Mouse (Mus musculus) regulatory T cell (primary cell): ENCODE results near the gene 2210407C18Rik.

Source experiments
- in situ Hi-C: fragments of 300-600 bp; cut with MboI, MseI; formaldehyde crosslinking; loops from one replicate; pipeline ENCODE4 v1.15.1; 2025; ENCODE audit warnings: high pct_unique_total_duplicates

Gene 2210407C18Rik

GRCm38 (mm10) chr11:58615975-58616374 lies at the start of gene 2210407C18Rik:
2210407C18Rik (minus strand) TSS chr11:58616075.
- in situ Hi-C loops = no loop called here

- in situ Hi-C loops = no loop called here
Measured at GRCm38 (mm10) chr11:58658596-58658995, 42.7 kb upstream of the 2210407C18Rik start, which contains the start of gene Olfr322. Olfr322 (plus strand) TSS chr11:58658782.

DNA sequence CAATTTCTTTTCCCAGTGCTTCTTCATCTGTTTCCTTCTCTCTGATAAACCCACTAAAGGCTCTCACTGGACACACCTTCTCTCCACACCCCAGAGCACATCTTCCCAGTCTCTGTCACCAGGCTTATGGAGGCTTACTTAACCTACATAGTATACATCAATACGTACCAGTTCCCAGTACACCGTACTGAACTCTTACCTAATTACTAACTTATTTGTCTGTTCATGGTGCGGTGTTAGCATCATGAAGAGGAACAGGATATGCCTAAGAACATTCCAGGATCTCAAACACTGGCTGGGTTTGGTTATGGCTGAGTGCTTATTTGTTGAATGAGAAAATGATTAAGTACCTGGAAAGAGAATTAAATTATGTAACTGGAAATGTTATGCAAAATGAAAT lies 39.3 kb upstream of the 2210407C18Rik start:
- in situ Hi-C loops = no loop called here

DNA sequence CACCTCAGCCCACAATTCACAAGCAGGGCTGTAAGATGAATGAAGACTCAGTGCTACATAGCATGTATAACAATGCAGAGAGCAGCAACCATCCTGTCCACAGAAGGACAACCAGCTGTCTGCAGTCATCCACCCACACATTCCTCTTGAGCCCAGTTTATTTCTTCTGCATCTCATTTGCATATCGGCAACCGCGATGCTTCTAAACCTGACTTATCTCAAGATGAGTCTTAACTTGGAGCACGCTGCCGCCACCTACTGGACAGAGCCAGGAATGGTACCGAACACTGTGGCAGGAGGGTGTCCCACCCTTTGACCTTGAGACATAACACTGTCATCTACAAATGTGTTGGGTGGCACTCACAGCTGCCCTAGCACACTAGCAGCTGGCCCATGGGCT lies 27.5 kb upstream of the 2210407C18Rik start:
- in situ Hi-C loops = loop anchor here (10.0 kb wide), 1 partner anchor 389 kb away; no protein-coding TSS in a partner anchor

DNA sequence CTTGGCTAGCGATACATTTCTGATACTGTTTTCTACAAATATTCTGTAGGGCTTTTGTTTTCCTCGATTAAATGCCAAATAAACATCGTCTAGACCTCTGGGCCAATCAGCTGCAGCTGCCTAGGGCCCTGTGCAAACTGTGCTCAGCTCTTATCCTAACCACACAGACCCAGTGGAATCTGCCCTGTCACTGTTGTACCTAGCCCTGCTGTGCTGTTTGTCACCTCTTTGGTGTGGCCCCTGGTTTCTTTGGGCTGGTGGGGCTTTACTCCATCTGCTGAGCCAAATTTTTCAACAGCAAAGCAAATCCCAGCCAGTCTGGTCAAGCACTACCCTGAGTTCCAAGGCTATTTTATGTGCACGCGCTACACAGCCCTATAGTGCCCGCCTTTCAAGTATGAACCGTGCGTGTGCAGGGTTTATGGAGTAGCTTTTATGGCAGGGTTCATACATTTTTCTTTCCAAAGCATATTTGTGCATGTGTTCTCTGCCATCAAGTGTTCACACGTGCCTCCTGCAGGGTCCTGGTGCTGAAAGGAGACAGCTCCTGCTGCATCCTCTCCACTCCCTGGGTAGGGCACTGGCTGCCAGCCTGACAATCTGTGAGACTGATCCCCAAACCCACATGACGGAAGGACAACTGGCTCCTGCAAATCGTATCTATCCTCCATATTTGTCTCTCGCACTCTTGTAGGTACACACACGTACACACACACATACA lies 25.9 kb upstream of the 2210407C18Rik start:
- in situ Hi-C loops = loop anchor here (10.0 kb wide), 1 partner anchor 387 kb away; no protein-coding TSS in a partner anchor

DNA sequence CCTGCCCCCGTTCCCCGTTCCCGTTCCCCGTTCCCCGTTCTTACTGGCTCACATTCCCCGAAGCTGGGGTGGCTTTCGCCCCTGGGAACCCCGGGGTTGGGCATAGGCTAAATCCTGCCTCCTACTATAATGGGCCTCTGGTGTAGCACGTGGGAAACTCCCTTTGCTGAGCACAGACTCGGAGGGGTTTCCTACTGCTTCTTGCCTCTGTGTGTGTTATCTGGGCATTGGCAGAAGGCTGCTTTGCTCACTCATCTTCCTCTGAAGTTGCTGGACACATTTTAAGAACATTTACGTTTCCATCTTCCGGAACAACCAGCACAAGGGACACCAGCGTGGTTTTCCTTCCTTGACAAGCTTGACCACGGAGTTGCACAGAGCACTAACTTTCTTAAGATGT lies 25.2 kb upstream of the 2210407C18Rik start:
- in situ Hi-C loops = loop anchor here (10.0 kb wide), 1 partner anchor 386 kb away; no protein-coding TSS in a partner anchor

- in situ Hi-C loops = loop anchor here (10.0 kb wide), 1 partner anchor 386 kb away; no protein-coding TSS in a partner anchor
Measured at GRCm38 (mm10) chr11:58640272-58640867, 24.5 kb upstream of the 2210407C18Rik start, which contains the start of gene Trim58. Trim58 (plus strand) TSS chr11:58640465.

DNA sequence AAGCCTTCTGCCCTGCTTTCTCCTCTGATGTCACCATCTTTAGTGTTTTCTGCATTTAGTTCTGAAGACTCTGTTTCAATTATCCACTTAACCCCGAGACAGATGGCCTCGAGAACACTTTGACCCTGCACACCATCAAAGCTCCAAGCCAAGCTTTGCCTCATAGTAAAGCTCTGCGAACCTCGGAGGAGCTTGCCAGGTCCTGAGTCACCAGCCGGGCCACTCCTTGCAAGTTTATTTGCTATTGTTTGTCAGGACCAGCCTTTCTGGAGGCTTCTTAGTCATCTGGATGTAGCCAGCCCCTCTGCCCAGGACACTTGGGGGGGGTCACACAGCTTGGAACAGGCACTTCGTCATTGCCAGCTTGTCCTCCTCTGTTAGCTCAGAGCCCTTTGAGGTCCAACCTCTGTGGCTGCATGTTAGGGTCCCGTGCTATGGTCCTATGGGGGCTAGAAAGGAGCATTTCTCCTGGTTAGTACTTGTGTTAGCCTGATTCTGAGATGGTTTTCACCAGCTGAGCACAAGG lies 22.4 kb upstream of the 2210407C18Rik start:
- in situ Hi-C loops = no loop called here

GRCm38 (mm10) chr11:58636376-58636977 lies 20.6 kb upstream of the 2210407C18Rik start:
- in situ Hi-C loops = no loop called here

GRCm38 (mm10) chr11:58634878-58635277 lies 19.0 kb upstream of the 2210407C18Rik start:
- in situ Hi-C loops = no loop called here

GRCm38 (mm10) chr11:58630401-58630800 lies 14.5 kb upstream of the 2210407C18Rik start, which contains the start of gene Olfr323:
Olfr323 (minus strand) TSS chr11:58630501.
- in situ Hi-C loops = no loop called here

DNA sequence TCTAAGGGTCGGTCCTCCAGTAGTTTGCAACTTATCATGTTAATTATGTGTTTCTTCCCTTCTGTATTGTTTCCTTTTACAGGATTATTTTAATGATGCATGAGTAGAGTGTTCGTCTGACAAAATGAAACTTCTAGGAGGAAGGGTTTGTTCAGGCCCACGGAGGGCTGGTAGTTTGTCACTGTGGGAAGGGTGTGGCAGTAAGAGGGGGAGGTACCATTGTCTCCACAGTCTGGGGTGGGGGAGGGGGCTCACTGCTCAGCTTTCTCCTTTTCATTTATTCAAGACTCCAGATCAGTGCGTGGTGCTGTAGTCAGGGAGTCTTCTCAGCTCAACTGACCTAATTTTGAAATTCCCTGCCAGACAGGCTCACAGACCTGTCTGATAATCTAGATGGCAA lies 10.3 kb upstream of the 2210407C18Rik start:
- in situ Hi-C loops = no loop called here

DNA sequence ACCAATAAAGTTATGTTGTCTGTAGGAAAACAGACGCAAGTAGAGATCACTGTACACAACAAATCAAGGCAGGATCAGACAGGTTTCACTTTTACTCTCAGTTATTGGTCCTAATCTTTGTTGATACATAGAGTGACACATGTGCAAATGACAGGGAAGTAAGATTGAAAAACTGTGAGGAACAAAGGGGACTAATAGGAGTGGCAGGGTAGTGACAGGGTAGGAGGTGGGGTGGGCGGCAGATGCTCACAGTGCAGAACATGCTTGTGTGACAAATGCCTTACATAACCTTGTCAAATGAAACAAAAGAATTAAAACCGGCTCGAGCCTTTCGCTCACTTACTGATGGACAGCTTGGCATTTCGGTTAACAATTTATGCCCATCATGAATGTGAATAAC lies 2.9 kb upstream of the 2210407C18Rik start:
- in situ Hi-C loops = no loop called here

DNA sequence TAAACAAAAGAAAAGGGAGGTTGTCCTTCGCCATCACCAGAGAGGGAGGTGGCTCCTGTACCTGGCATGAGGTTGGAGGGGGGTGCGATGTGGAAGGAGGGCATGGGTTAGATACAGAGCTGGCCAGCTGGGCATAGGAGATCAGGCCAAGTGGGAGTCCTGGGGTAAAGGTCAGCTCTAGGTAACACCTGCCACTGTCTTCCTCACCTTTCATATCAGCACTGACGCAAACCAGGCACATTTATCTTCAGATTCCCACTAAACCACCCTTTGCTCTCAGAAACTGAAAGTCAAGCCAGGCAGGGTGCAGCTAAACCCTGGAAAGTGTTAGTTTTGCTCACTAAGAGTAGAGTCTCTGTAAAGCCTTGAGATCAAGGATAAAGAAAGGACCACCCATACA lies 2.5 kb upstream of the 2210407C18Rik start:
- in situ Hi-C loops = no loop called here

- in situ Hi-C loops = no loop called here
Measured at GRCm38 (mm10) chr11:58614526-58614925, 1.3 kb downstream of the 2210407C18Rik start.

- in situ Hi-C loops = no loop called here
Measured at GRCm38 (mm10) chr11:58613359-58613758, 2.5 kb downstream of the 2210407C18Rik start.

GRCm38 (mm10) chr11:58607030-58607429 lies 8.8 kb downstream of the 2210407C18Rik start:
- in situ Hi-C loops = no loop called here

DNA sequence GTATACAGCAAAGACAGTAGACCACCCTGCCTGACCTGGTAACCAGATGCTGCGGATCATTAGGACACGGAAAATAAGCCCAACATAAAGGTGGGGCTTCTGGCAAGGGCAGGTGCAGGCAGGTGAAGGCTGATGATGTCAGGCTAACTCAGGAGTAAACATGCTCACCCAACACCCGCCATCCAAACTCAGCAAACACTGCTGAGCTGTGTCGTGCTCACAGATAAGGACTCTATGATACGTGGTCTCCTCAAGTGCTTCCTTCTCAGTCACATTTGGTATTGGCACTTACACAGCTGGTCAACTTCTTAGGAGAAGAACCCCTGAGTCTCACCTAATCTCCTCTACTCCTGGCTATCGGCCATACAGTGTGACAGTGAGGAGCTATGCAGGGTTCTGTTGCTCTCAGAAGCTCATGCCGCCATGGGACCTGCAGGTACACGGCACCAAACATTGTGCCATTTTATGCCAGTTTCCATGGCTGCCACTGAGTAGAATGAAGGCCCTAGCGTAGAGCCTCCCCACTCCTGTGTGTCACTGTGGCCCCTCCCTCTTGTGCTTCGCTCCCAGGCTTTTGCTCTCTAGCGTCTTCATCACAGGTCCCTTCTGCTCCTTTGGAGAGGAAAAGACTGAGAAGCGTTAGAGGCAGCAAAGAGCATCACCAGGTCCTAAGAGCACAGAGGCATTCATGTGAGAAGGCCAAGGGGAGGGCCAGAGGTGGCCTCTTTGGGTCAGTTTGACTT lies 9.5 kb downstream of the 2210407C18Rik start:
- in situ Hi-C loops = no loop called here

DNA sequence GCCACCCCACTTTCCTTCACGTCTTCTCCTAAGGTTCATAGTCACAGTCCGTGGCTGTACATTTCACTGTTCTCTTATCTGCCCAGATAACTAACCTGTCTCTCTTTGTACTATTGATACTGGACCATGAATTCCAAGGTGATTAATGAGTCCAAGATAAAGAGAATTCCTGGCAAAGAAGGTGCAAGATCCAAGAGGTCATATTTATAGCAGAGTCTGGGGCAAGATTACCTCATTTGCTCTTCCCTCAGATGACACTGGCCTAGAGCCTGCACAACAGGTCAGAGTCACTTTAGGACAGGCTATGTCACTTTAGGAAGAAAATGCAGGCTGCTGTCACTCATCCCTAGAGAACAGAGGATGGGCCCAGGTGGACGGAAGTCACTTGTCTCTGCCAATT lies 10.6 kb downstream of the 2210407C18Rik start:
- in situ Hi-C loops = no loop called here

GRCm38 (mm10) chr11:58604688-58605087 lies 11.2 kb downstream of the 2210407C18Rik start:
- in situ Hi-C loops = no loop called here

DNA sequence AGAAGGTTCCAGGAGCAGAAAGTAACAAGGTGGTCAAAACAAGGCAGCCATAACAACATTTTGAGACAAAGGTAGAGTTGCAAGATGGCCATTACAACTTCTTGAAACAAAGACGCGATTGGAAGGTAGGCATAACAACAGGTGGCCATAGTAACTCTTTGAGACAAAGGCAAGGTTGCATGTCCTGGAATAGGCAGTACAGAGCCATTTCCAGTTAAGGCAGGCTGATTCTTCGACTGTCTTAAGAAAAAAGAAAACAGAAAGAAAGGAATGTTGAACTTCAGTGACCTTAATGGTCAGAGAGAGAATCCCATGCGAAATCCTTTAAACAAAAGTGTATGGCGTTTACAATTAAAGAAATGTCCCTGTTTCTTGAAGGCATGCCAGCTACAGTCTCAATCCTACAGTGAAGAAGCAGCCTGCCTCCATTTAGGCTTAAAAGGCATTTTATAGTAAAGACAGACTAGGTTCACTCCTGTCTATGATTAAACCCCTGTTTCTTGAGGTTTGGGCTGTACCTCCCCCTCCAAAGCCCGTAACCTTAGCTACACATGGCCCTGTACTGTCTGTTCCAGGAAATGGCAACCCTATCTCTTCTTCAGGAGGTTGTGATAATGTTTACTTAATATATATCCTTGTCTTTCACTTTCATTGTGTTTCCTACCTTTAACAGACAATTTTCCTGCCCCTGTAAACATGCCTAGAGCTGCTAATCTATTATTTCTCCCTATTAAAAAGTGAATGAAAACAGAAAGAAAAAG lies 12.9 kb downstream of the 2210407C18Rik start:
- in situ Hi-C loops = no loop called here
